Mouse (Mus musculus) stomach, postnatal 0 days (tissue): ENCODE data around the gene Nfatc4. TPM values are rescaled to one million over a fixed set of nuclear protein-coding genes. Genes with fewer than 3 reads are reported as not detected.

Source experiments
- ATAC-seq: fragments of 200-750 bp; cut with Nextera tagmentation; 2 replicates; pipeline ENCODE4 v1.8.0; 2017; ENCODE audit not compliant: low FRiP score, low TSS enrichment
- DNase-seq: peaks from one replicate; pipeline ENCODE4 v3.0.0-alpha.2; 2016; ENCODE audit warnings: low spot score
- H3K27ac ChIP-seq: fragments of 300-500 bp; sonication (generic); replicated peaks from 2 replicates; pipeline ENCODE4 v1.5.1; 2014; ENCODE audit warnings: mild to moderate bottlenecking, control low read depth
- H3K27me3 ChIP-seq: fragments of 300-500 bp; sonication (generic); 2 replicates; pipeline ENCODE4 v1.6.1; 2014; ENCODE audit warnings: low read length; ENCODE audit not compliant: control insufficient read depth, insufficient read depth
- H3K36me3 ChIP-seq: fragments of 300-500 bp; sonication (generic); 2 replicates; pipeline ENCODE4 v1.6.1; 2014; ENCODE audit warnings: low read length, mixed read lengths; ENCODE audit not compliant: control insufficient read depth, insufficient read depth
- H3K4me1 ChIP-seq: fragments of 300-500 bp; sonication (generic); replicated peaks from 2 replicates; pipeline ENCODE4 v1.6.1; 2014; ENCODE audit warnings: antibody characterized with exemption; ENCODE audit not compliant: control insufficient read depth, insufficient read depth
- H3K4me2 ChIP-seq: fragments of 300-500 bp; sonication (generic); replicated peaks from 2 replicates; pipeline ENCODE4 v1.6.1; 2014; ENCODE audit warnings: low read depth, mild to moderate bottlenecking, control low read depth, moderate library complexity
- H3K4me3 ChIP-seq: fragments of 300-500 bp; sonication (generic); 2 replicates; pipeline ENCODE4 v1.5.1; 2014; ENCODE audit warnings: low read depth, low read length, control low read depth
- H3K9ac ChIP-seq: fragments of 300-500 bp; sonication (generic); 2 replicates; pipeline ENCODE4 v1.6.1; 2014; ENCODE audit warnings: mild to moderate bottlenecking, low read length, control low read depth, mixed read lengths
- H3K9me3 ChIP-seq: fragments of 300-500 bp; sonication (generic); 2 replicates; pipeline ENCODE4 v1.6.1; 2016; ENCODE audit warnings: low read length; ENCODE audit not compliant: control insufficient read depth
- CTCF ChIP-seq: IDR thresholded peaks from 2 replicates; pipeline ENCODE4 v1.5.1; 2016; ENCODE audit warnings: antibody characterized with exemption, low read depth, mild to moderate bottlenecking, moderate library complexity
- EP300 ChIP-seq: optimal IDR thresholded peaks from 2 replicates; pipeline ENCODE3; 2016; ENCODE audit warnings: antibody characterized with exemption
- WGBS: fragments of 180-500 bp; shearing (Covaris S2); extraction: QIAGEN DNeasy Blood & Tissue Kit; methylation state at CpG from one replicate; pipeline ENCODE4 v1.1.7; 2014; 5-methylcytosine and 5-hydroxymethylcytosine counted together
- polyA plus RNA-seq: library from polyadenylated mRNA; unstranded; fragments of >200 nt; fragmentation: Nextera tagmentation; extraction: Ambion mirVana; gene quantifications from 2 replicates; pipeline ENCODE4 v1.2.1, GENCODE M21; 2015

The Nfatc4 gene
- polyA plus RNA-seq, 1 experiment from 2014 or later, result 11.2 TPM

GRCm38 (mm10) chr14:55780736-55781135 lies 42.2 kb upstream of the Nfatc4 start:
- no peak overlapping the region for H3K27ac ChIP-seq
- H3K4me2 ChIP-seq, result no peak overlapping the region
- 82% methylated on average over 11 of the region's 11 CpGs for whole genome bisulfite sequencing
- no peaks in the 10 kb centered on the region for H3K36me3 ChIP-seq
- no peak for DNase-seq
- H3K9ac ChIP-seq, result no peak overlapping the region
- TF ChIP-seq CTCF, result no peak
- TF ChIP-seq EP300, result no peak
- no peaks in the 10 kb centered on the region for H3K27me3 ChIP-seq
- ATAC-seq, result no peak; the same call in 1 of the 2 replicates
- H3K4me3 ChIP-seq, result no peak overlapping the region
- no peaks in the 10 kb centered on the region for H3K4me1 ChIP-seq
- H3K9me3 ChIP-seq, result no peaks in the 10 kb centered on the region

- TF ChIP-seq CTCF, result peak; percentile 100
- no peak for TF ChIP-seq EP300
- Histone ChIP-seq H3K4me3 (no peak overlapping the region; the same call in 1 of the 2 replicates), H3K9ac (no peak overlapping the region), H3K36me3 (no peaks in the 10 kb centered on the region), H3K4me2 (peak overlapping the region; percentile 37), H3K4me1 (no peaks in the 10 kb centered on the region), H3K27ac (no peak overlapping the region), H3K9me3 (no peaks in the 10 kb centered on the region), H3K27me3 (no peaks in the 10 kb centered on the region)
- peak; percentile 79 for DNase-seq
- 18% methylated on average over 14 of the region's 14 CpGs for WGBS
- ATAC-seq, result peak; percentile 83
Observed at GRCm38 (mm10) chr14:55781310-55781709, 41.6 kb upstream of the Nfatc4 start.

GRCm38 (mm10) chr14:55782361-55782960 lies 40.5 kb upstream of the Nfatc4 start:
- DNase-seq (no peak), ATAC-seq (no peak)
- no peaks in the 10 kb centered on the region for H3K9me3 ChIP-seq
- H3K36me3 ChIP-seq, result no peaks in the 10 kb centered on the region
- 63% methylated on average over 9 of the region's 9 CpGs for WGBS
- TF ChIP-seq CTCF, result no peak
- TF ChIP-seq EP300, result no peak
- no peaks in the 10 kb centered on the region for H3K27me3 ChIP-seq
- no peak overlapping the region for H3K9ac ChIP-seq
- H3K4me1 ChIP-seq, result no peaks in the 10 kb centered on the region
- H3K27ac ChIP-seq, result no peak overlapping the region; the same call in 1 of the 2 replicates
- peak overlapping the region; percentile 41 for H3K4me3 ChIP-seq
- peak overlapping the region; percentile 66 for H3K4me2 ChIP-seq

- TF ChIP-seq CTCF (no peak; the same call in 1 of the 2 replicates), EP300 (no peak)
- peak overlapping the region; percentile 77 for H3K27ac ChIP-seq
- no peak for ATAC-seq
- no peaks in the 10 kb centered on the region for H3K27me3 ChIP-seq
- peak overlapping the region; percentile 61 for H3K9ac ChIP-seq
- no peaks in the 10 kb centered on the region for H3K36me3 ChIP-seq
- H3K4me2 ChIP-seq, result peak overlapping the region; percentile 66
- peak; percentile 17 for DNase-seq
- peak overlapping the region; percentile 41 for H3K4me3 ChIP-seq
- no peaks in the 10 kb centered on the region for H3K9me3 ChIP-seq
- peaks cover 3% of the 10 kb centered on the region for H3K4me1 ChIP-seq
- 10% methylated on average over 31 of the region's 31 CpGs for WGBS
Observed at GRCm38 (mm10) chr14:55783171-55783957, 39.6 kb upstream of the Nfatc4 start.

- TF ChIP-seq CTCF (no peak), EP300 (no peak)
- ATAC-seq (no peak), DNase-seq (no peak)
- no peaks in the 10 kb centered on the region for H3K9me3 ChIP-seq
- H3K9ac ChIP-seq, result peak within 1 kb of the TSS; percentile 61
- H3K36me3 ChIP-seq, result no peaks in the 10 kb centered on the region
- 20% methylated on average over 13 of the region's 13 CpGs for WGBS
- peak within 1 kb of the TSS; percentile 41 for H3K4me3 ChIP-seq
- peak within 1 kb of the TSS; percentile 66 for H3K4me2 ChIP-seq
- no peaks in the 10 kb centered on the region for H3K27me3 ChIP-seq
- H3K27ac ChIP-seq, result peak within 1 kb of the TSS; percentile 77
- H3K4me1 ChIP-seq, result peaks cover 4% of the 10 kb centered on the region
Observed at GRCm38 (mm10) chr14:55783958-55784235, 39.0 kb upstream of the Nfatc4 start, which contains the start of gene Adcy4. Adcy4 (minus strand) TSS chr14:55784095.

- Histone ChIP-seq H3K9me3 (no peaks in the 10 kb centered on the region), H3K27me3 (no peaks in the 10 kb centered on the region), H3K4me3 (no peak overlapping the region), H3K4me1 (peaks cover 4% of the 10 kb centered on the region), H3K4me2 (no peak overlapping the region), H3K27ac (no peak overlapping the region), H3K36me3 (no peaks in the 10 kb centered on the region), H3K9ac (no peak overlapping the region)
- TF ChIP-seq CTCF (peak; percentile 45), EP300 (no peak)
- DNase-seq (no peak), ATAC-seq (no peak)
- WGBS, result 44% methylated on average over 6 of the region's 6 CpGs
Observed at GRCm38 (mm10) chr14:55785195-55785594, 37.7 kb upstream of the Nfatc4 start.
